Mouse (Mus musculus): Measurements from ENCODE around the gene Fam171a1. TPM values are rescaled to one million over a fixed set of nuclear protein-coding genes. Genes with fewer than 3 reads are reported as not detected.
"Not testable (repeated sequence)": the region's sequence is repeated elsewhere in the genome, so short reads cannot be mapped to it uniquely, and the experiment has no call there.

Fam171a1 gene
- polyA plus RNA-seq, 1 experiment: 13.5 TPM

DNA sequence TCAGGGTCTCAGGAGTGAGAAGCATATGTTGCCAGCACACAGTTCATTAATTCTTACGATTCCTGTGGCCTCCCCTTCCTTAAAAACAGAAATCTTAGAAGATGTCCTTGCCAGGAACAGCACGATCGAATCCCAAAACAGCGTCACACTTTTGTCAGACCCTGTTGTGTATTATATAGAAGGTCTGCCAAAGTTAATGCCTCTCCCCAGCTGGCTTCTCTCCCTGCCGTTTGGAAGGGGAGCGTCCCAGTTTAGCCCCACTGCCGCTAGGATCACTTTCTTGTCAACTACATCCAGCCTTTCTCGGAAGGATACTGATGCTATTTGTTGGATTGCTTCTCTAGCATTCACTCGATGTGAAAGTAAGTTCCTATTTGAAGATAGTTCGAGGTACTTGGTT lies 102.6 kb downstream of the Fam171a1 start:
- TF ChIP-seq REST (IDR thresholded peaks at IDR 0.05; ENCODE audit: insufficient read depth, insufficient read length) (no peak), CEBPB (IDR thresholded peaks at IDR 0.05; ENCODE audit: insufficient read depth, poor library complexity, severe bottlenecking) (no peak), USF1 (IDR thresholded peaks at IDR 0.05; ENCODE audit: low read depth) (no peak), TCF3 (IDR thresholded peaks at IDR 0.05; ENCODE audit: insufficient read length, low read depth) (no peak), POLR2AphosphoS2 (IDR thresholded peaks at IDR 0.05; ENCODE audit: insufficient read length, low read depth) (no peak), E2F4 (IDR thresholded peaks at IDR 0.05; ENCODE audit: insufficient read depth) (no peak), MYOD1 (IDR thresholded peaks at IDR 0.05; ENCODE audit: control insufficient read depth in 1 of 3, insufficient read length in 2 of 3, low read depth in 2 of 3) (no peak), MAX (IDR thresholded peaks at IDR 0.05; ENCODE audit: low read depth) (no peak), TCF12 (IDR thresholded peaks at IDR 0.05; ENCODE audit: insufficient read depth, poor library complexity, severe bottlenecking) (no peak), POLR2A (IDR thresholded peaks at IDR 0.05; ENCODE audit: insufficient read length, low read depth) (no peak), SRF (IDR thresholded peaks at IDR 0.05; ENCODE audit: control insufficient read depth, insufficient read length, low read depth) (no peak), MYOG (IDR thresholded peaks at IDR 0.05; ENCODE audit: control insufficient read depth in 1 of 3, insufficient read depth in 1 of 3, insufficient read length in 2 of 3, low read depth in 2 of 3) (no peak)
- H3K36me3 ChIP-seq (ENCODE audit: control insufficient read depth, insufficient read depth): peaks cover 4% of the 10 kb centered on the region
- no peaks in the 10 kb centered on the region for H3K79me2 ChIP-seq (ENCODE audit: control insufficient read depth, insufficient read depth)
- no peak overlapping the region for H3K4me2 ChIP-seq (ENCODE audit: low read depth)
- no peak overlapping the region for H3ac ChIP-seq (ENCODE audit: control insufficient read depth, insufficient read length)
- no peak overlapping the region for H3K4me3 ChIP-seq
- no peaks in the 10 kb centered on the region for H3K27me3 ChIP-seq (ENCODE audit: control insufficient read depth, insufficient read depth, insufficient read length)

DNA sequence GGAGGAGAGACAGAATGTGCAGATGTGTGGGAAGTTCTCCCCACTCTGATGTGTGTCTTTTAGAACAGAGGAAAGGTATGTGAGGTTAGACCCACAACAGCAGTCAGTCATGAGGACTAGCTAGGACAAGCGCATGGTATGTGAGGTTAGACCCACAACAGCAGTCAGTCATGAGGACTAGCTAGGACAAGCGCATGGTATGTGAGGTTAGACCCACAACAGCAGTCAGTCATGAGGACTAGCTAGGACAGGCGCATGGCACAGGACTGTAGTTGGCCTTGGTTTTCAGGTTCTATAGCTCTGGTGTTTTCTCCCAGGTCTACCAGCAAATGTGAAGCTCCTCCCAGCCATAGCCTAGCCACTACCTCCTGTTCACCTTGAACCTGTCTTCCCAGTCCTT lies 103.6 kb downstream of the Fam171a1 start:
- H3K36me3 ChIP-seq (ENCODE audit: control insufficient read depth, insufficient read depth); H3K79me2 ChIP-seq (ENCODE audit: control insufficient read depth, insufficient read depth); H3K27me3 ChIP-seq (ENCODE audit: control insufficient read depth, insufficient read depth, insufficient read length); H3K4me3 ChIP-seq; H3ac ChIP-seq (ENCODE audit: control insufficient read depth, insufficient read length): not testable (repeated sequence)
- H3K4me2 ChIP-seq (ENCODE audit: low read depth): peak overlapping the region; percentile 50

DNA sequence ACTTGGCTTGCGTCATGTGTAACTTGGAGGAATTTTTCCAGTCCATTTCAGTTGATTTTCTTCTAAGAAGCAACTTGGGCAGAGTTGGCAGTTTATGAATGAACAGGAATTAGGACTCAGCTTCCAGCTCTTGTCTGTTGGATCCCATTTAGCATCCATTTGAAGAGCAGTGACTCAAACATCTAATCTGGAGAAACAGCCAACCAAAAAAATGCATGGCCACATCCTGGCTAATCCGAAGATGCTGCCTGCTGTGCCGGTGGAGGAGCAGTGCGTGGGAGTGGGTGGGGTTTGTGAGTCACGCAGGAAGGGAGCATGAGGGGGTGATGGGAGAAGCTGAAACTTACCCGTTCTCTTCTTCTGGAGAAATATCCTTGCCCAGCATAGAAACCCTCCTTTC lies 104.2 kb downstream of the Fam171a1 start:
- Histone ChIP-seq H3K4me2 (ENCODE audit: low read depth) (peak overlapping the region; percentile 50), H3K4me3 (no peak overlapping the region), H3K79me2 (ENCODE audit: control insufficient read depth, insufficient read depth) (no peaks in the 10 kb centered on the region), H3K27me3 (ENCODE audit: control insufficient read depth, insufficient read depth, insufficient read length) (no peaks in the 10 kb centered on the region), H3K36me3 (ENCODE audit: control insufficient read depth, insufficient read depth) (peaks cover 4% of the 10 kb centered on the region), H3ac (ENCODE audit: control insufficient read depth, insufficient read length) (no peak overlapping the region)
- peak in 1 of 3 experiments; percentile 31 for TF ChIP-seq MYOD1 (IDR thresholded peaks at IDR 0.05; ENCODE audit: control insufficient read depth in 1 of 3, insufficient read length in 2 of 3, low read depth in 2 of 3)
- TF ChIP-seq REST (IDR thresholded peaks at IDR 0.05; ENCODE audit: insufficient read depth, insufficient read length): no peak

DNA sequence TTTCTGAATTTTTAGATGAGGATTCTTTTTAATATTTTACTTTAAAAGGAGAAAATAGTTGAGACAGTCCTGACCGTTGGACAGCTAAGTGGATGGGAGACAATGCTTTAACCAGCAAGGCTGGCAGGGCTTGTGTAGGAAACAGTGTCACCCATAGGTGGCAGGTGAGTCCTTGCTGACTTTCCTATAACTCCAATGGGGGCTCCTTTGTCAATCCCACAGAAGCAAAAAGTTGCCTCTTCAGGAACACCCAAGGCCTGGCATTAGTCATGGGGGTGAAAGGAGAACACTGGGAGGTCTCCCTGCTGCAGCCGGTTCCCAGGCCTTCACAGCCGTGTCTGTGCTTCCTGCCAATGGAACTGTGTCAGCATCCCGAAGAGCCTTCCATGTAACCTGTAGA lies 114.5 kb downstream of the Fam171a1 start:
- H3K27me3 ChIP-seq (ENCODE audit: control insufficient read depth, insufficient read depth, insufficient read length): no peaks in the 10 kb centered on the region
- H3K4me3 ChIP-seq: no peak overlapping the region
- no peak overlapping the region for H3ac ChIP-seq (ENCODE audit: control insufficient read depth, insufficient read length)
- no peak for TF ChIP-seq CEBPB (IDR thresholded peaks at IDR 0.05; ENCODE audit: insufficient read depth, poor library complexity, severe bottlenecking)
- TF ChIP-seq REST (IDR thresholded peaks at IDR 0.05; ENCODE audit: insufficient read depth, insufficient read length): no peak
- TF ChIP-seq MYOD1 (IDR thresholded peaks at IDR 0.05; ENCODE audit: control insufficient read depth in 1 of 3, insufficient read length in 2 of 3, low read depth in 2 of 3): no peak
- TF ChIP-seq TCF3 (IDR thresholded peaks at IDR 0.05; ENCODE audit: insufficient read length, low read depth): no peak
- no peak for TF ChIP-seq POLR2A (IDR thresholded peaks at IDR 0.05; ENCODE audit: insufficient read length, low read depth)
- no peak for TF ChIP-seq USF1 (IDR thresholded peaks at IDR 0.05; ENCODE audit: low read depth)
- TF ChIP-seq MYOG (IDR thresholded peaks at IDR 0.05; ENCODE audit: control insufficient read depth in 1 of 3, insufficient read depth in 1 of 3, insufficient read length in 2 of 3, low read depth in 2 of 3): no peak
- no peaks in the 10 kb centered on the region for H3K79me2 ChIP-seq (ENCODE audit: control insufficient read depth, insufficient read depth)
- H3K4me2 ChIP-seq (ENCODE audit: low read depth): no peak overlapping the region
- no peaks in the 10 kb centered on the region for H3K36me3 ChIP-seq (ENCODE audit: control insufficient read depth, insufficient read depth)

DNA sequence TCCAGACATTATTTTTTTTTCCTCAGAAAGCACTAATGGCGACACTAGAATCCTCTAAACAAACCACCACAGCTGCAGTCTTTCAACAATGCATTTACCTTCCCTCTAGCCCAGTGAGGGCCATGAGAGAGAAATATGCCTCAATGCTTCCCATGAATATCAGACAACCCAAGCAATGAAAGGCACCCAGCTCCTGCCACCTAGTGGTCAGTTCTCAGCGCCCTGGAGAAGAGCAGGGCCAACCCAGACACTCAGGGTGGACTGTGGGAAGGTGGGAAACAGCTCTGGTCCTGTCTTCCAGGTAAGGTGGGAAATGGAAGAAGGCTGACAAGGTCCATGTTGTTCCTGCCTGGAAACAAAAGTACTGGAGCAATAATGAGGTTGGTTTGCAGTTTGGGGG lies 115.0 kb downstream of the Fam171a1 start:
- Histone ChIP-seq H3K4me3 (no peak overlapping the region), H3K79me2 (ENCODE audit: control insufficient read depth, insufficient read depth) (no peaks in the 10 kb centered on the region), H3ac (ENCODE audit: control insufficient read depth, insufficient read length) (no peak overlapping the region), H3K27me3 (ENCODE audit: control insufficient read depth, insufficient read depth, insufficient read length) (no peaks in the 10 kb centered on the region), H3K4me2 (ENCODE audit: low read depth) (no peak overlapping the region), H3K36me3 (ENCODE audit: control insufficient read depth, insufficient read depth) (no peaks in the 10 kb centered on the region)
- TF ChIP-seq USF1 (IDR thresholded peaks at IDR 0.05; ENCODE audit: low read depth) (no peak), E2F4 (IDR thresholded peaks at IDR 0.05; ENCODE audit: insufficient read depth) (no peak)

DNA sequence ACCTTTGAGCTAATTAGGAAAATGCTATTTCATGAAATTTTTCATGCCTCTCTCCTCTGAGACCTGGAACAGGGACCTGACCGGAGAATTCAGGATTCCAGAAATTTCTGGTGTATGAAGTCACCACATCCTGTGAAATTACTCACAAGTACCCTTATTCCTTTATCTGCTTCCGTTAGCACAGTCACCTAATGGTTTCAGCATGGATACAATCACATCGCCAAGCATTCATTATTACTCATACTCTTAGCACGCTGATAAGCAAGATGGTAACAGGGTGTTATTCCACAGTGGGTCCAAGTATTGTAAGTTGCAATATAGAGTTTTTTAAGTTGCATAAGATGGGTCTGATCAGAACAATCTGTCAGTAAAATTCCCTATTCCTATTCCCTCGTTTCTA lies 125.2 kb downstream of the Fam171a1 start:
- no peak overlapping the region for H3ac ChIP-seq (ENCODE audit: control insufficient read depth, insufficient read length)
- H3K27me3 ChIP-seq (ENCODE audit: control insufficient read depth, insufficient read depth, insufficient read length): no peaks in the 10 kb centered on the region
- no peaks in the 10 kb centered on the region for H3K79me2 ChIP-seq (ENCODE audit: control insufficient read depth, insufficient read depth)
- peak overlapping the region; percentile 16 for H3K4me2 ChIP-seq (ENCODE audit: low read depth)
- no peaks in the 10 kb centered on the region for H3K36me3 ChIP-seq (ENCODE audit: control insufficient read depth, insufficient read depth)
- H3K4me3 ChIP-seq: no peak overlapping the region
- TF ChIP-seq REST (IDR thresholded peaks at IDR 0.05; ENCODE audit: insufficient read depth, insufficient read length) (no peak), TCF3 (IDR thresholded peaks at IDR 0.05; ENCODE audit: insufficient read length, low read depth) (no peak), E2F4 (IDR thresholded peaks at IDR 0.05; ENCODE audit: insufficient read depth) (no peak), MYOG (IDR thresholded peaks at IDR 0.05; ENCODE audit: control insufficient read depth in 1 of 3, insufficient read depth in 1 of 3, insufficient read length in 2 of 3, low read depth in 2 of 3) (no peak), POLR2AphosphoS2 (IDR thresholded peaks at IDR 0.05; ENCODE audit: insufficient read length, low read depth) (no peak), CEBPB (IDR thresholded peaks at IDR 0.05; ENCODE audit: insufficient read depth, poor library complexity, severe bottlenecking) (no peak), TCF12 (IDR thresholded peaks at IDR 0.05; ENCODE audit: insufficient read depth, poor library complexity, severe bottlenecking) (no peak), POLR2A (IDR thresholded peaks at IDR 0.05; ENCODE audit: insufficient read length, low read depth) (no peak), SRF (IDR thresholded peaks at IDR 0.05; ENCODE audit: control insufficient read depth, insufficient read length, low read depth) (no peak), MAX (IDR thresholded peaks at IDR 0.05; ENCODE audit: low read depth) (no peak), MYOD1 (IDR thresholded peaks at IDR 0.05; ENCODE audit: control insufficient read depth in 1 of 3, insufficient read length in 2 of 3, low read depth in 2 of 3) (no peak), USF1 (IDR thresholded peaks at IDR 0.05; ENCODE audit: low read depth) (no peak)

Measured in myocyte (in vitro differentiated cells).